Mouse (Mus musculus) bone marrow, adult 2 months (tissue): ENCODE measurements around the gene Gm17651. TPM values are rescaled to one million over a fixed set of nuclear protein-coding genes. Genes with fewer than 3 reads are reported as not detected.

Source experiments
- H3K27ac ChIP-seq: fragments of 200-500 bp; 2 replicates; pipeline ENCODE4 v1.5.1; 2012; ENCODE audit warnings: low read depth, mild to moderate bottlenecking, control low read depth, inconsistent platforms, low read length; ENCODE audit not compliant: control insufficient read depth, poor library complexity, insufficient read depth
- H3K4me1 ChIP-seq: fragments of 200-500 bp; 2 replicates; pipeline ENCODE4 v1.6.1; 2011; ENCODE audit warnings: low read length; ENCODE audit not compliant: control insufficient read depth, insufficient read depth
- H3K4me3 ChIP-seq: fragments of 200-500 bp; replicated peaks from 2 replicates; pipeline ENCODE3; 2011; ENCODE audit warnings: mild to moderate bottlenecking, low read depth, low read length, control low read depth; ENCODE audit not compliant: control insufficient read depth
- CTCF ChIP-seq: fragments of 200-500 bp; IDR thresholded peaks from 2 replicates; pipeline ENCODE4 v1.5.1; 2011; ENCODE audit warnings: low read length, control low read depth; ENCODE audit not compliant: control insufficient read depth, insufficient read depth
- POLR2A ChIP-seq: fragments of 200-500 bp; IDR thresholded peaks from 2 replicates; pipeline ENCODE4 v1.6.1; 2011; ENCODE audit warnings: low read depth, mild to moderate bottlenecking, control low read depth, low read length, borderline replicate concordance; ENCODE audit not compliant: control insufficient read depth
- WGBS: fragments of 180-500 bp; shearing (Covaris S2); methylation state at CpG from one replicate; pipeline ENCODE4 v1.1.7; 2018; 5-methylcytosine and 5-hydroxymethylcytosine counted together
- polyA plus RNA-seq: library from polyadenylated mRNA; stranded (reverse); fragments of >200 nt; gene quantifications from 2 replicates; pipeline ENCODE4 v1.2.4, GENCODE M21; 2011; ENCODE audit warnings: low replicate concordance; ENCODE audit not compliant: missing spikeins, insufficient read depth, insufficient read length

Gm17651 gene
- polyA plus RNA-seq, 1 experiment: not detected

GRCm38 (mm10) chr3:97651604-97652003 is 22.9 kb downstream of the Gm17651 start:
- no peak for TF ChIP-seq CTCF
- TF ChIP-seq POLR2A: no peak
- no peak overlapping the region for H3K4me3 ChIP-seq
- WGBS: 85% methylated on average over 10 of the region's 10 CpGs
- H3K27ac ChIP-seq: no peak overlapping the region
- no peaks in the 10 kb centered on the region for H3K4me1 ChIP-seq

DNA sequence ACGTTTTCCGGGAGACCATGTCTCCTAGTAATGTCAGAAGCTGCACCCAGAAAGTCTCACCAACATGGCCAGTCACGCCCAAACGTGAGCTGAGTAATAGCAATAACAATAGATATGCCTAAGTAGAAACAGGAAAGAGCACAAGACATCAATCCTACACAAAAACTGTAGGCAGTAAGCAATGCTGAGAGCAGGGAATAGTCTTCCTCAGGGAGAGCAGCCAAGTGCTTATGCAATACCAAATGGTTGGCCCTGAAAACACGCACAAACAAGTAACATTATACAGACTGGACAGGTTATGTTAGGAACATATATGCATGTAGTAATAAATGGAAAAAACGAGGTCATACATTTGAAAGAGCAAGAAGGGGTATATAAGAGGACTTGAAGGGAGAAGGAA is 25.0 kb downstream of the Gm17651 start:
- no peaks in the 10 kb centered on the region for H3K4me1 ChIP-seq
- WGBS: 84% methylated on average over 6 of the region's 6 CpGs
- H3K4me3 ChIP-seq: no peak overlapping the region
- no peak for TF ChIP-seq CTCF
- no peak for TF ChIP-seq POLR2A
- H3K27ac ChIP-seq: no peak overlapping the region

GRCm38 (mm10) chr3:97649022-97649421 is 25.5 kb downstream of the Gm17651 start:
- 76% methylated on average over 3 of the region's 3 CpGs for WGBS
- Histone ChIP-seq H3K4me1 (no peaks in the 10 kb centered on the region), H3K27ac (no peak overlapping the region), H3K4me3 (no peak overlapping the region)
- no peak for TF ChIP-seq CTCF
- no peak for TF ChIP-seq POLR2A

GRCm38 (mm10) chr3:97648518-97648917 is 26.0 kb downstream of the Gm17651 start:
- H3K4me3 ChIP-seq: no peak overlapping the region
- no peak overlapping the region for H3K27ac ChIP-seq
- 64% methylated on average over 1 of the region's 1 CpGs for WGBS
- no peak for TF ChIP-seq CTCF
- TF ChIP-seq POLR2A: no peak
- H3K4me1 ChIP-seq: no peaks in the 10 kb centered on the region

DNA sequence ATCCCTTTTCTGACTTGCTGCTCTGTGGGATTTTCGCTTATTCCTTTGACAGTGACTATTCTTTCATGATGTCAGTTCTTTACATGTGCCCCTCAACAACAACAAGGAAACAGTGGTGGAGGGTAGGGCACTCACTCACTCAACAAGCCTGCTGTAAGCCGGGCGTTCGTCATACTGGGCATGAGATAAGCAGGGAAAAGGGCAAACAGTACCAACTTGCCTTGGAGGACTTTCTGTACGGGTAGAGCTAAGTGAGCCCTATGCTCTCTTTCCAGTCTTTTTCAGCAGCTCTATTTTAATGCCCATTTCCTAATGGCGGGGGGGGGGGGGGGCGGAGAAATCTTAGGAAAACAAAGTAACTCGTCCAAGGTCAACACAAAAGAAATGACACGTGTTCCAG is 32.5 kb downstream of the Gm17651 start:
- Histone ChIP-seq H3K27ac (no peak overlapping the region), H3K4me1 (no peaks in the 10 kb centered on the region), H3K4me3 (no peak overlapping the region)
- TF ChIP-seq POLR2A (no peak), CTCF (no peak)
- WGBS: 81% methylated on average over 9 of the region's 9 CpGs

GRCm38 (mm10) chr3:97641396-97641795 is 33.1 kb downstream of the Gm17651 start:
- H3K4me3 ChIP-seq: no peak overlapping the region
- no peak for TF ChIP-seq POLR2A
- TF ChIP-seq CTCF: no peak
- WGBS: 82% methylated on average over 4 of the region's 4 CpGs
- H3K4me1 ChIP-seq: no peaks in the 10 kb centered on the region
- H3K27ac ChIP-seq: no peak overlapping the region

- Histone ChIP-seq H3K27ac (no peak overlapping the region), H3K4me3 (no peak overlapping the region), H3K4me1 (peaks cover 5% of the 10 kb centered on the region; the same call in 1 of the 2 replicates)
- TF ChIP-seq POLR2A (no peak), CTCF (no peak)
- 29% methylated on average over 3 of the region's 3 CpGs for WGBS
These were observed 40.2 kb downstream of the Gm17651 start for GRCm38 (mm10) chr3:97634288-97634761.

GRCm38 (mm10) chr3:97633456-97633855 is 41.0 kb downstream of the Gm17651 start:
- Histone ChIP-seq H3K4me1 (peaks cover 5% of the 10 kb centered on the region; the same call in 1 of the 2 replicates), H3K27ac (no peak overlapping the region), H3K4me3 (no peak overlapping the region)
- TF ChIP-seq POLR2A: no peak
- no peak for TF ChIP-seq CTCF
- 81% methylated on average over 4 of the region's 4 CpGs for WGBS

- 45% methylated on average over 8 of the region's 8 CpGs for WGBS
- no peak for TF ChIP-seq CTCF
- H3K4me3 ChIP-seq: no peak overlapping the region
These were observed 43.1 kb downstream of the Gm17651 start for GRCm38 (mm10) chr3:97631258-97631860.

More at GRCm38 (mm10) chr3:97631258-97631860, 43.1 kb downstream of the Gm17651 start:
- H3K27ac ChIP-seq: no peak overlapping the region
- peaks cover 5% of the 10 kb centered on the region; the same call in 1 of the 2 replicates for H3K4me1 ChIP-seq
